Mouse (Mus musculus) liver, postnatal 0 days (tissue): Measurements from ENCODE around the gene Acpp. TPM values are rescaled to one million over a fixed set of nuclear protein-coding genes. Genes with fewer than 3 reads are reported as not detected.
A peak's percentile ranks its signal among the peaks of the same experiment; 100 is the strongest.

Experiments
- ATAC-seq: fragments of 200-750 bp; cut with Nextera tagmentation; 2 replicates; pipeline ENCODE4 v1.8.0; 2017; ENCODE audit warnings: mild to moderate bottlenecking, moderate library complexity
- DNase-seq: peaks from one replicate; pipeline ENCODE4 v3.0.0-alpha.2; 2016
- H3K27ac ChIP-seq: fragments of 300-500 bp; sonication (generic); 2 replicates; pipeline ENCODE4 v1.5.1; 2014; ENCODE audit warnings: antibody characterized with exemption, moderate library complexity, mild to moderate bottlenecking, low read depth
- H3K27me3 ChIP-seq: fragments of 300-500 bp; sonication (generic); 2 replicates; pipeline ENCODE4 v1.6.1; 2014; ENCODE audit warnings: low read length, control low read depth, mixed read lengths; ENCODE audit not compliant: insufficient read depth
- H3K36me3 ChIP-seq: fragments of 300-500 bp; sonication (generic); replicated peaks from 2 replicates; pipeline ENCODE4 v1.6.1; 2014; ENCODE audit warnings: mild to moderate bottlenecking, control low read depth, low read length, moderate library complexity, mixed read lengths; ENCODE audit not compliant: insufficient read depth
- H3K4me1 ChIP-seq: fragments of 300-500 bp; sonication (generic); 2 replicates; pipeline ENCODE4 v1.6.1; 2014; ENCODE audit warnings: antibody characterized with exemption, mild to moderate bottlenecking, control low read depth; ENCODE audit not compliant: insufficient read depth
- H3K4me2 ChIP-seq: fragments of 300-500 bp; sonication (generic); 2 replicates; pipeline ENCODE4 v1.6.1; 2014; ENCODE audit warnings: low read depth, mild to moderate bottlenecking, low read length, moderate library complexity, mixed read lengths
- H3K4me3 ChIP-seq: fragments of 300-500 bp; sonication (generic); 2 replicates; pipeline ENCODE4 v1.5.1; 2014; ENCODE audit warnings: low read depth, low read length
- H3K9ac ChIP-seq: fragments of 300-500 bp; sonication (generic); replicated peaks from 2 replicates; pipeline ENCODE4 v1.6.1; 2014; ENCODE audit warnings: mild to moderate bottlenecking, moderate library complexity
- H3K9me3 ChIP-seq: fragments of 300-500 bp; sonication (generic); 2 replicates; pipeline ENCODE4 v1.6.1; 2016; ENCODE audit warnings: mild to moderate bottlenecking, control low read depth, low read length, mixed read lengths
- CTCF ChIP-seq: sonication (generic); IDR thresholded peaks from 2 replicates; pipeline ENCODE4 v1.5.1; 2016; ENCODE audit warnings: antibody characterized with exemption, low read depth
- EP300 ChIP-seq: IDR thresholded peaks from 2 replicates; pipeline ENCODE4 v1.6.1; 2016; ENCODE audit warnings: antibody characterized with exemption, low read depth, mild to moderate bottlenecking
- WGBS: fragments of 180-500 bp; shearing (Covaris S2); extraction: QIAGEN DNeasy Blood & Tissue Kit; methylation state at CpG from one replicate; pipeline ENCODE4 v1.1.7; 2014; ENCODE audit not compliant: insufficient replicate concordance; 5-methylcytosine and 5-hydroxymethylcytosine counted together
- polyA plus RNA-seq: library from polyadenylated mRNA; unstranded; fragments of >200 nt; fragmentation: Nextera tagmentation; extraction: Ambion mirVana; gene quantifications from 2 replicates; pipeline ENCODE4 v1.2.1, GENCODE M21; 2015

The Acpp gene
- polyA plus RNA-seq, 1 experiment from 2014 or later = 0.79 TPM

GRCm38 (mm10) chr9:104306734-104307133 lies 30.8 kb downstream of the Acpp start:
- TF ChIP-seq CTCF (peak; percentile 96), EP300 (no peak)
- WGBS = 16% methylated on average over 6 of the region's 6 CpGs
- Histone ChIP-seq H3K27me3 (no peaks in the 10 kb centered on the region), H3K4me3 (no peak overlapping the region), H3K9ac (no peak overlapping the region), H3K4me2 (no peak overlapping the region), H3K27ac (no peak overlapping the region), H3K36me3 (no peaks in the 10 kb centered on the region), H3K9me3 (no peaks in the 10 kb centered on the region), H3K4me1 (peaks cover 5% of the 10 kb centered on the region)
- peak; percentile 33; the same call in 1 of the 2 replicates for ATAC-seq
- DNase-seq = peak; percentile 82

GRCm38 (mm10) chr9:104305333-104306111 lies 32.0 kb downstream of the Acpp start:
- no peak overlapping the region for H3K9ac ChIP-seq
- no peak overlapping the region for H3K27ac ChIP-seq
- no peaks in the 10 kb centered on the region for H3K27me3 ChIP-seq
- WGBS = 79% methylated on average over 6 of the region's 6 CpGs
- H3K9me3 ChIP-seq = no peaks in the 10 kb centered on the region
- H3K36me3 ChIP-seq = no peaks in the 10 kb centered on the region
- H3K4me3 ChIP-seq = no peak overlapping the region
- TF ChIP-seq CTCF (no peak), EP300 (no peak)
- ATAC-seq (0 out of 2 replicates have a peak, but pooled peaks have one; percentile 33), DNase-seq (no peak)
- H3K4me2 ChIP-seq = no peak overlapping the region
- H3K4me1 ChIP-seq = peaks cover 5% of the 10 kb centered on the region

- TF ChIP-seq EP300 (no peak), CTCF (no peak)
- no peaks in the 10 kb centered on the region for H3K36me3 ChIP-seq
- H3K27ac ChIP-seq = no peak overlapping the region
- H3K4me3 ChIP-seq = no peak overlapping the region
- WGBS = 65% methylated on average over 10 of the region's 10 CpGs
- no peaks in the 10 kb centered on the region for H3K27me3 ChIP-seq
- peaks cover 5% of the 10 kb centered on the region for H3K4me1 ChIP-seq
- no peak overlapping the region for H3K4me2 ChIP-seq
- no peaks in the 10 kb centered on the region for H3K9me3 ChIP-seq
- DNase-seq = no peak
- no peak overlapping the region for H3K9ac ChIP-seq
- ATAC-seq = no peak
Observed at GRCm38 (mm10) chr9:104304800-104305199, 32.7 kb downstream of the Acpp start.

- TF ChIP-seq CTCF (no peak), EP300 (no peak)
- Histone ChIP-seq H3K27ac (no peak overlapping the region), H3K4me3 (no peak overlapping the region), H3K4me2 (no peak overlapping the region), H3K9me3 (no peaks in the 10 kb centered on the region), H3K36me3 (no peaks in the 10 kb centered on the region), H3K9ac (no peak overlapping the region), H3K4me1 (peaks cover 5% of the 10 kb centered on the region), H3K27me3 (no peaks in the 10 kb centered on the region)
- ATAC-seq = no peak
- 57% methylated on average over 4 of the region's 4 CpGs for WGBS
- DNase-seq = no peak
Observed at GRCm38 (mm10) chr9:104304376-104304775, 33.2 kb downstream of the Acpp start.

- WGBS = 69% methylated on average over 12 of the region's 12 CpGs
- ATAC-seq = no peak
Observed at GRCm38 (mm10) chr9:104300569-104300968, 37.0 kb downstream of the Acpp start.

GRCm38 (mm10) chr9:104297041-104297440 lies 40.5 kb downstream of the Acpp start:
- Histone ChIP-seq H3K9ac (no peak overlapping the region), H3K9me3 (no peaks in the 10 kb centered on the region), H3K4me2 (no peak overlapping the region), H3K27ac (no peak overlapping the region), H3K27me3 (no peaks in the 10 kb centered on the region), H3K4me3 (no peak overlapping the region), H3K4me1 (no peaks in the 10 kb centered on the region), H3K36me3 (no peaks in the 10 kb centered on the region)
- WGBS = 52% methylated on average over 3 of the region's 3 CpGs
- no peak for TF ChIP-seq EP300
- no peak for TF ChIP-seq CTCF
- DNase-seq (no peak), ATAC-seq (no peak)

More at GRCm38 (mm10) chr9:104300569-104300968, 37.0 kb downstream of the Acpp start:
- Histone ChIP-seq H3K4me2 (no peak overlapping the region), H3K27me3 (no peaks in the 10 kb centered on the region), H3K9me3 (no peaks in the 10 kb centered on the region), H3K4me3 (no peak overlapping the region), H3K9ac (no peak overlapping the region), H3K27ac (no peak overlapping the region), H3K36me3 (no peaks in the 10 kb centered on the region), H3K4me1 (peaks cover 5% of the 10 kb centered on the region)
- DNase-seq = no peak
- TF ChIP-seq CTCF (no peak), EP300 (no peak)
